Mouse (Mus musculus) embryonic facial prominence, embryonic 14.5 days (tissue): ENCODE results near the gene Tubb3. TPM values are rescaled to one million over a fixed set of nuclear protein-coding genes. Genes with fewer than 3 reads are reported as not detected.
"Not testable (repeated sequence)": the region's sequence is repeated elsewhere in the genome, so short reads cannot be mapped to it uniquely, and the experiment has no call there.

Experiments
- ATAC-seq: fragments of 200-750 bp; cut with Nextera tagmentation; 2 replicates; pipeline ENCODE4 v1.8.0; 2017; ENCODE audit warnings: low read depth, moderate number of reproducible peaks, moderate TSS enrichment
- DNase-seq: peaks from one replicate; pipeline ENCODE4 v3.0.0-alpha.2; 2015; ENCODE audit warnings: low spot score
- H3K27ac ChIP-seq: fragments of 300-500 bp; sonication (generic); replicated peaks from 2 replicates; pipeline ENCODE4 v1.5.1; 2014; ENCODE audit warnings: low read depth, mild to moderate bottlenecking, low read length, moderate library complexity
- H3K27me3 ChIP-seq: fragments of 300-500 bp; sonication (generic); replicated peaks from 2 replicates; pipeline ENCODE4 v1.6.1; 2014; ENCODE audit warnings: low read length; ENCODE audit not compliant: control insufficient read depth, insufficient read depth
- H3K36me3 ChIP-seq: fragments of 300-500 bp; sonication (generic); 2 replicates; pipeline ENCODE4 v1.6.1; 2014; ENCODE audit warnings: low read length, mixed read lengths; ENCODE audit not compliant: control insufficient read depth, insufficient read depth
- H3K4me1 ChIP-seq: fragments of 300-500 bp; sonication (generic); 2 replicates; pipeline ENCODE4 v1.6.1; 2014; ENCODE audit warnings: antibody characterized with exemption, low read length; ENCODE audit not compliant: control insufficient read depth, insufficient read depth
- H3K4me2 ChIP-seq: fragments of 300-500 bp; sonication (generic); 2 replicates; pipeline ENCODE4 v1.6.1; 2014; ENCODE audit warnings: low read depth, mild to moderate bottlenecking, low read length, moderate library complexity, mixed read lengths
- H3K4me3 ChIP-seq: fragments of 300-500 bp; sonication (generic); 2 replicates; pipeline ENCODE4 v1.5.1; 2014; ENCODE audit warnings: low read depth, mild to moderate bottlenecking, low read length
- H3K9ac ChIP-seq: fragments of 300-500 bp; sonication (generic); 2 replicates; pipeline ENCODE4 v1.6.1; 2014; ENCODE audit warnings: low read depth, mild to moderate bottlenecking, low read length, moderate library complexity, mixed read lengths
- H3K9me3 ChIP-seq: fragments of 300-500 bp; sonication (generic); 2 replicates; pipeline ENCODE4 v1.6.1; 2016; ENCODE audit warnings: low read length; ENCODE audit not compliant: control insufficient read depth
- WGBS: fragments of 180-500 bp; shearing (Covaris S2); extraction: QIAGEN DNeasy Blood & Tissue Kit; methylation state at CpG from one replicate; pipeline ENCODE4 v1.1.7; 2014; 5-methylcytosine and 5-hydroxymethylcytosine counted together
- polyA plus RNA-seq: library from polyadenylated mRNA; unstranded; fragments of >200 nt; fragmentation: Nextera tagmentation; extraction: Ambion mirVana; gene quantifications from 2 replicates; pipeline ENCODE4 v1.2.1, GENCODE M21; 2014

The Tubb3 gene
- polyA plus RNA-seq, 1 experiment from 2014 or later: 81.9 TPM

- not testable (repeated sequence) for H3K4me3 ChIP-seq, H3K27ac ChIP-seq, ATAC-seq, H3K4me2 ChIP-seq, DNase-seq, H3K36me3 ChIP-seq, H3K4me1 ChIP-seq, H3K27me3 ChIP-seq, H3K9ac ChIP-seq
- WGBS: 98% methylated on average over 34 of the region's 47 CpGs
- peaks cover 41% of the 10 kb centered on the region for H3K9me3 ChIP-seq
Observed at GRCm38 (mm10) chr8:123433241-123433974, 22.2 kb downstream of the Tubb3 start.

- no peak overlapping the region for H3K4me2 ChIP-seq
- no peak overlapping the region for H3K4me3 ChIP-seq
- no peak for DNase-seq
- 87% methylated on average over 2 of the region's 2 CpGs for WGBS
- H3K27ac ChIP-seq: no peak overlapping the region
- H3K9me3 ChIP-seq: no peaks in the 10 kb centered on the region
- no peak for ATAC-seq
- H3K4me1 ChIP-seq: peaks cover 5% of the 10 kb centered on the region
- no peak overlapping the region for H3K9ac ChIP-seq
- no peaks in the 10 kb centered on the region for H3K36me3 ChIP-seq
- no peaks in the 10 kb centered on the region for H3K27me3 ChIP-seq
Observed at GRCm38 (mm10) chr8:123441788-123442187, 30.6 kb downstream of the Tubb3 start.

GRCm38 (mm10) chr8:123442351-123442750 lies 31.1 kb downstream of the Tubb3 start:
- H3K4me2 ChIP-seq: peak overlapping the region; percentile 74
- no peaks in the 10 kb centered on the region for H3K9me3 ChIP-seq
- WGBS: 84% methylated on average over 5 of the region's 5 CpGs
- no peak for ATAC-seq
- no peaks in the 10 kb centered on the region for H3K27me3 ChIP-seq
- H3K27ac ChIP-seq: no peak overlapping the region
- H3K9ac ChIP-seq: peak overlapping the region; percentile 92
- no peaks in the 10 kb centered on the region for H3K36me3 ChIP-seq
- peak overlapping the region; percentile 72; the same call in 1 of the 2 replicates for H3K4me3 ChIP-seq
- no peak for DNase-seq
- H3K4me1 ChIP-seq: peaks cover 5% of the 10 kb centered on the region

GRCm38 (mm10) chr8:123442871-123443575 lies 31.8 kb downstream of the Tubb3 start:
- Histone ChIP-seq H3K36me3 (no peaks in the 10 kb centered on the region), H3K4me1 (peaks cover 5% of the 10 kb centered on the region), H3K27ac (peak overlapping the region; percentile 84), H3K27me3 (no peaks in the 10 kb centered on the region), H3K9me3 (no peaks in the 10 kb centered on the region), H3K9ac (peak overlapping the region; percentile 92), H3K4me2 (peak overlapping the region; percentile 74), H3K4me3 (peak overlapping the region; percentile 72)
- DNase-seq (peak; percentile 94), ATAC-seq (peak; percentile 97)
- WGBS: under 1% methylated on average over 31 of the region's 41 CpGs

- no peak for ATAC-seq
- Histone ChIP-seq H3K9me3 (no peaks in the 10 kb centered on the region), H3K4me2 (peak overlapping the region; percentile 74), H3K36me3 (0 out of 2 replicates have a peak, but pooled peaks cover 4% of the 10 kb centered on the region), H3K9ac (peak overlapping the region; percentile 92), H3K27ac (peak overlapping the region; percentile 84; the same call in 1 of the 2 replicates), H3K4me3 (peak overlapping the region; percentile 72), H3K4me1 (peaks cover 5% of the 10 kb centered on the region), H3K27me3 (no peaks in the 10 kb centered on the region)
- no peak for DNase-seq
- 8% methylated on average over 4 of the region's 4 CpGs for WGBS
Observed at GRCm38 (mm10) chr8:123443576-123443921, 32.3 kb downstream of the Tubb3 start.

- DNase-seq (no peak), ATAC-seq (no peak)
- Histone ChIP-seq H3K36me3 (0 out of 2 replicates have a peak, but pooled peaks cover 8% of the 10 kb centered on the region), H3K9ac (peak overlapping the region; percentile 92), H3K4me1 (peaks cover 5% of the 10 kb centered on the region), H3K9me3 (no peaks in the 10 kb centered on the region), H3K27ac (no peak overlapping the region), H3K4me3 (peak overlapping the region; percentile 72; the same call in 1 of the 2 replicates), H3K27me3 (no peaks in the 10 kb centered on the region), H3K4me2 (peak overlapping the region; percentile 74)
- 80% methylated on average over 6 of the region's 6 CpGs for WGBS
Observed at GRCm38 (mm10) chr8:123444131-123444530, 32.9 kb downstream of the Tubb3 start.

GRCm38 (mm10) chr8:123445981-123446380 lies 34.8 kb downstream of the Tubb3 start:
- no peaks in the 10 kb centered on the region for H3K27me3 ChIP-seq
- DNase-seq: no peak
- no peak for ATAC-seq
- H3K4me2 ChIP-seq: no peak overlapping the region
- H3K9me3 ChIP-seq: no peaks in the 10 kb centered on the region
- no peak overlapping the region for H3K27ac ChIP-seq
- H3K9ac ChIP-seq: no peak overlapping the region
- 80% methylated on average over 10 of the region's 10 CpGs for WGBS
- peaks cover 5% of the 10 kb centered on the region for H3K4me1 ChIP-seq
- no peak overlapping the region for H3K4me3 ChIP-seq
- H3K36me3 ChIP-seq: peaks cover 22% of the 10 kb centered on the region; the same call in 1 of the 2 replicates

- Histone ChIP-seq H3K4me3 (no peak overlapping the region), H3K4me1 (peaks cover 5% of the 10 kb centered on the region), H3K27me3 (no peaks in the 10 kb centered on the region), H3K9ac (no peak overlapping the region), H3K9me3 (no peaks in the 10 kb centered on the region), H3K36me3 (peaks cover 22% of the 10 kb centered on the region; the same call in 1 of the 2 replicates), H3K4me2 (no peak overlapping the region), H3K27ac (no peak overlapping the region)
- 82% methylated on average over 6 of the region's 6 CpGs for WGBS
- DNase-seq (peak; percentile 35), ATAC-seq (no peak)
Observed at GRCm38 (mm10) chr8:123446799-123447198, 35.6 kb downstream of the Tubb3 start.
